Mouse (Mus musculus): ENCODE results near the gene Rbsn. TPM values are rescaled to one million over a fixed set of nuclear protein-coding genes. Genes with fewer than 3 reads are reported as not detected.

Gene Rbsn
- total and polyA plus RNA-seq, 2 experiments from 2014 or later = 5.6 to 14.3 TPM

DNA sequence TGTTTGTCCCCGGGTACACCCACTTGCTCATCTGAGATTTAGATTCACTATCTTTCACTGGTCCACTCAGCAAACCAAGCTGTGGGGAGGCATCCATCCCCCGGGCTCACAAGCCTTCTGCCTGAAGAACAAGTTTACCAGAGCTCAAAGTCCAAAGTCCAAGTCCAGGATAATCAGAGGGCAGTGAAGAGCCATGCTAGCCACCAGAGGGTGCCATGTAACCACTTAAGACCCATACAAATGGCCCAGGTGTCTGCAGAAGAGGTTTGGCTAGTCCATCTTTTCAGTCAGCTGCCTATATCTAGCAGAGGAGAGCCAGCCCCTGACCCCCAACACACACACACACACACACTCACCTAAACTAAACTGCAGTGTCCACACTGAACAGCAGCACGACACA lies 4.7 kb upstream of the Rbsn start:
- H3K36me3 ChIP-seq (replicated peaks; ENCODE audit: control insufficient read depth, insufficient read depth, low read length) = no peaks in the 10 kb centered on the region
- WGBS = 43% methylated on average over 3 of the region's 3 CpGs
- H3K4me1 ChIP-seq (ENCODE audit: control insufficient read depth, insufficient read depth) = no peaks in the 10 kb centered on the region
- no peaks in the 10 kb centered on the region for H3K9me3 ChIP-seq (replicated peaks; ENCODE audit: control insufficient read depth, low read length)
- H3K4me3 ChIP-seq (ENCODE audit: low read depth, low read length) = no peak overlapping the region
- ATAC-seq (ENCODE audit: insufficient read depth, low read depth) (peak; percentile 28; the same call in 1 of the 2 replicates), DNase-seq (ENCODE audit: low spot score) (peak; percentile 23)
- no peak overlapping the region for H3K4me2 ChIP-seq (ENCODE audit: low read depth, low read length)
- H3K9ac ChIP-seq (replicated peaks; ENCODE audit: low read depth, low read length) = no peak overlapping the region
- TF ChIP-seq CTCF (IDR thresholded peaks at IDR 0.05; ENCODE audit: low read depth) (peak; percentile 75), EP300 (IDR thresholded peaks at IDR 0.05; ENCODE audit: low read depth) (no peak)
- no peak overlapping the region for H3K27ac ChIP-seq (ENCODE audit: low read depth)
- no peaks in the 10 kb centered on the region for H3K27me3 ChIP-seq (ENCODE audit: control insufficient read depth, insufficient read depth, low read length)

DNA sequence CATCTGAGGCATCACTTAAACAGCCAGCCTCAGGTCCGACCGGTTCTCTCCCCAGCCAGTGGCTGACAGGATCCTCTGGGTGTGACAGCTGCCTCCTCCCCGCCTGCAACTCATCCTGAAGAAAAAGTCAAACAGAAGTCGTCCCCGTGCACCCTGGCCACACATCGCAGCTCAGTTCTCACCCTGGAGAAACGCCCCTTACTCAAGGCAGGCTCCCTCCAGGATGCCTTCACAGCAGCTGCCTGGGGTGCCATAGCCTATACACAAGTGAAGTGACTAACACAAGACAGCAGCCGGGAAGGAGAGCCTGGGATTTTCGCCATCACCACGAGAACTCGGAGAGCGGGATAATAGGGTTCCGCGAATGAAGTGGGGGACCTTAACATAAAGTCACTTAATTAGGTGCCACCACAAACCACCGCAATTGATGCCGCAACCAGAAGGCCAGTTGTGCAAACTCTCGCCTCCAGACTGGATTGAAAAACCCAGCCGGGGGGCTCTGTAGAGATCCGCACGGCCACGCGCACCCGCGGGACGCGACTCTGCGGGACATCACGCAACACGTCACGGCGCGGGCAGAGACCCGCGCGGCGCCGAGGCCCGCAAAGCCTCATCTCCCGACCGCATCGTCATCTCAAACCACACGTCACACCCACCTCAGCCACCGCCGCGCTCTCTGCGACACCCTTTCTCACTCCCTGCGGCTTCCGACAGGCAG lies 511 bp downstream of the Rbsn start:
- Histone ChIP-seq H3K9me3 (replicated peaks; ENCODE audit: control insufficient read depth, low read length) (no peaks in the 10 kb centered on the region), H3K27ac (ENCODE audit: low read depth) (peak overlapping the region; percentile 62), H3K9ac (replicated peaks; ENCODE audit: low read depth, low read length) (peak overlapping the region; percentile 90), H3K36me3 (replicated peaks; ENCODE audit: control insufficient read depth, insufficient read depth, low read length) (0 out of 2 replicates have a peak, but pooled peaks cover 7% of the 10 kb centered on the region), H3K4me2 (ENCODE audit: low read depth, low read length) (peak overlapping the region; percentile 90), H3K4me1 (ENCODE audit: control insufficient read depth, insufficient read depth) (peaks cover 7% of the 10 kb centered on the region), H3K4me3 (ENCODE audit: low read depth, low read length) (peak overlapping the region; percentile 89), H3K27me3 (ENCODE audit: control insufficient read depth, insufficient read depth, low read length) (no peaks in the 10 kb centered on the region)
- WGBS = under 1% methylated on average over 33 of the region's 48 CpGs
- DNase-seq (ENCODE audit: low spot score) (no peak), ATAC-seq (ENCODE audit: insufficient read depth, low read depth) (peak; percentile 49)
- no peak for TF ChIP-seq EP300 (IDR thresholded peaks at IDR 0.05; ENCODE audit: low read depth)
- TF ChIP-seq CTCF (IDR thresholded peaks at IDR 0.05; ENCODE audit: low read depth) = no peak

DNA sequence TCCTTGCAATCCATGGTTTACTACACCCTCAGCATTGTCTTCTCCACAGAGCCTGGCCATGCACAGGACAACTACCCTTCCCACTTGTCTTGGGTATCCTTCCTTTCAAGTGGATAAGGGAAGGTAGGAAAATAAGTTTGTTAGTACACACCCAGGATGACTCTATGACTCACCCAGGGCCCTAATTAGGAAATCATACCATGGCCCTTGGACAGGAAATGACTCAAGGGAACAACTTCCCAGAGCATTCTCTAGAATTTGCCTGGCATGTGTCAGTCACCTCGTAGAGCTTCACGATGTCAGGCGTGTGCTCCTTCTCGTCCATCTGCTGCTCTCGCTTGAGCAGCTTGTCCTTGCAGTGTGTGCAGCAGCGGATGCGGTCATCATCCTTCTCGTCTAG lies 15.3 kb downstream of the Rbsn start:
- no peak for TF ChIP-seq CTCF (IDR thresholded peaks at IDR 0.05; ENCODE audit: low read depth)
- no peak for TF ChIP-seq EP300 (IDR thresholded peaks at IDR 0.05; ENCODE audit: low read depth)
- H3K4me1 ChIP-seq (ENCODE audit: control insufficient read depth, insufficient read depth) = no peaks in the 10 kb centered on the region
- no peak overlapping the region for H3K4me3 ChIP-seq (ENCODE audit: low read depth, low read length)
- WGBS = 76% methylated on average over 8 of the region's 8 CpGs
- no peak for ATAC-seq (ENCODE audit: insufficient read depth, low read depth)
- H3K4me2 ChIP-seq (ENCODE audit: low read depth, low read length) = no peak overlapping the region
- H3K27ac ChIP-seq (ENCODE audit: low read depth) = no peak overlapping the region
- H3K27me3 ChIP-seq (ENCODE audit: control insufficient read depth, insufficient read depth, low read length) = no peaks in the 10 kb centered on the region
- no peak overlapping the region for H3K9ac ChIP-seq (replicated peaks; ENCODE audit: low read depth, low read length)
- no peak for DNase-seq (ENCODE audit: low spot score)
- peaks cover 70% of the 10 kb centered on the region for H3K36me3 ChIP-seq (replicated peaks; ENCODE audit: control insufficient read depth, insufficient read depth, low read length)
- no peaks in the 10 kb centered on the region for H3K9me3 ChIP-seq (replicated peaks; ENCODE audit: control insufficient read depth, low read length)

DNA sequence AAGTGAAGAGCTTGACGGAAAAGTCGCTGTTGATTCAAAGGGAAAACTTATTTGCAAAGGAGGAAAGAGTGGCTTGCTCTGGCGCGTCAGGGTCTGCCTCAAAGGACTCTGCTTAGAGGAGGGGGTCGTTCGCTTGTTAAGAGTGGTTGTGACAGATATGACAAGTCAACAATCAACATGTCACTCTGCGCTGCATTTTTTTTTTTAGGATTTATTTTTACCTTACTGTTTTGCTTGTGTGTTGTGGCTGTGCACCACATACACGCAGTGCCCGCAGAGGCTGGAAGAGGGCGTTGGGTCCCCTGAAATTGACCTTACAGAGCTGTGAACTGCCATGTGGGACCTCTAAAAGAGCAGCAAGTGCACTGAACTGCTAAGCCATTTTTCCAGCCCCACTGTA lies 30.5 kb downstream of the Rbsn start:
- no peak overlapping the region for H3K27ac ChIP-seq (ENCODE audit: low read depth)
- peak; percentile 14 for DNase-seq (ENCODE audit: low spot score)

DNA sequence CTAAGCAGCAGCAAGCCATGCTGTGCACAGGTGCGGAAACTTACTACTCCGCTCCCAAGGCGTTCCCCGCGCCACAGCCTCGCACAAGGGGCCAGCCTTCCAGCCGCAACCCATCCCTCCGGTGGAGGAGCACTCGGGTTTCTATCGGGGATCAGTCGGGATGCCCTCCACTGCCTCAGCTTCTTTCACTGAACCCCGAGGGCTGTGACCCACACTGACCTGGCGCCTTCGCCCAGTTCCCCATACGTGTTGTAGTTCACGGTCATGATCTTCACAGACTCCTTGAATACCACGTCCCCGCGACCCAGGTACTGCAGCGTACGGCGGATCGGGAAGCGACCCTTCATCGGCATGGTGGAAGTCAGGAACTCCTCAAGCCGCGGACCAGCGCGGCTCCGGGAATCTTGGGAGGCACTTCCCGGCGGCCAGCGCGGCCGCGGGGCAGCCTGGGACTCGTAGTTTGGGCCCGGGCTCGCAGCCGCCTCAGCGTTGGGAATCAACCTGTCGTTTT lies 31.0 kb downstream of the Rbsn start, which contains the start of gene Mrps25:
TSS of gene Mrps25 (minus strand) at position 413 of the 511 bp plus-strand sequence.
- Histone ChIP-seq H3K9me3 (replicated peaks; ENCODE audit: control insufficient read depth, low read length) (peaks cover 13% of the 10 kb centered on the region; the same call in 1 of the 2 replicates), H3K27me3 (ENCODE audit: control insufficient read depth, insufficient read depth, low read length) (no peaks in the 10 kb centered on the region), H3K4me3 (ENCODE audit: low read depth, low read length) (peak within 1 kb of the TSS; percentile 96), H3K27ac (ENCODE audit: low read depth) (peak within 1 kb of the TSS; percentile 48), H3K4me1 (ENCODE audit: control insufficient read depth, insufficient read depth) (peaks cover 14% of the 10 kb centered on the region), H3K9ac (replicated peaks; ENCODE audit: low read depth, low read length) (peak within 1 kb of the TSS; percentile 81), H3K4me2 (ENCODE audit: low read depth, low read length) (peak within 1 kb of the TSS; percentile 95), H3K36me3 (replicated peaks; ENCODE audit: control insufficient read depth, insufficient read depth, low read length) (peaks cover 41% of the 10 kb centered on the region)
- DNase-seq (ENCODE audit: low spot score) (peak; percentile 77), ATAC-seq (ENCODE audit: insufficient read depth, low read depth) (peak; percentile 92)
- WGBS = under 1% methylated on average over 42 of the region's 42 CpGs
- TF ChIP-seq CTCF (IDR thresholded peaks at IDR 0.05; ENCODE audit: low read depth) = no peak
- TF ChIP-seq EP300 (IDR thresholded peaks at IDR 0.05; ENCODE audit: low read depth) = no peak

More for the DNA sequence above, 30.5 kb downstream of the Rbsn start:
- TF ChIP-seq CTCF (IDR thresholded peaks at IDR 0.05; ENCODE audit: low read depth) (no peak), EP300 (IDR thresholded peaks at IDR 0.05; ENCODE audit: low read depth) (no peak)
- H3K36me3 ChIP-seq (replicated peaks; ENCODE audit: control insufficient read depth, insufficient read depth, low read length) = peaks cover 43% of the 10 kb centered on the region
- peaks cover 8% of the 10 kb centered on the region; the same call in 1 of the 2 replicates for H3K9me3 ChIP-seq (replicated peaks; ENCODE audit: control insufficient read depth, low read length)
- peak; percentile 59 for ATAC-seq (ENCODE audit: insufficient read depth, low read depth)
- WGBS = 4% methylated on average over 10 of the region's 10 CpGs
- H3K27me3 ChIP-seq (ENCODE audit: control insufficient read depth, insufficient read depth, low read length) = no peaks in the 10 kb centered on the region
- peak overlapping the region; percentile 81 for H3K9ac ChIP-seq (replicated peaks; ENCODE audit: low read depth, low read length)
- H3K4me3 ChIP-seq (ENCODE audit: low read depth, low read length) = peak overlapping the region; percentile 96
- peak overlapping the region; percentile 95 for H3K4me2 ChIP-seq (ENCODE audit: low read depth, low read length)
- H3K4me1 ChIP-seq (ENCODE audit: control insufficient read depth, insufficient read depth) = peaks cover 14% of the 10 kb centered on the region

Measured in heart, postnatal 0 days (tissue).